Mouse (Mus musculus) layer of hippocampus, adult 8-10 months (tissue): ENCODE data around the gene Lrrc75b. TPM values are rescaled to one million over a fixed set of nuclear protein-coding genes. Genes with fewer than 3 reads are reported as not detected.
"Not testable (repeated sequence)": the region's sequence is repeated elsewhere in the genome, so short reads cannot be mapped to it uniquely, and the experiment has no call there.

Experiments
- DNase-seq, 2 experiments: peaks; one replicate each; pipeline ENCODE4 v3.0.0; 2022; ENCODE audit warnings: low spot score in 2 of 2
- total RNA-seq, 4 experiments: library from RNA; stranded (reverse); gene quantifications; 2 replicates each; pipeline ENCODE4 v1.2.4; 2022

The Lrrc75b gene
- total RNA-seq, 4 experiments from 2014 or later = 9.5 to 16.9 (median 12.0) TPM

GRCm38 (mm10) chr10:75534216-75534615 lies 25.9 kb downstream of the Lrrc75b start:
- no peak for DNase-seq

GRCm38 (mm10) chr10:75531532-75532090 lies 28.5 kb downstream of the Lrrc75b start:
- no peak for DNase-seq

DNA sequence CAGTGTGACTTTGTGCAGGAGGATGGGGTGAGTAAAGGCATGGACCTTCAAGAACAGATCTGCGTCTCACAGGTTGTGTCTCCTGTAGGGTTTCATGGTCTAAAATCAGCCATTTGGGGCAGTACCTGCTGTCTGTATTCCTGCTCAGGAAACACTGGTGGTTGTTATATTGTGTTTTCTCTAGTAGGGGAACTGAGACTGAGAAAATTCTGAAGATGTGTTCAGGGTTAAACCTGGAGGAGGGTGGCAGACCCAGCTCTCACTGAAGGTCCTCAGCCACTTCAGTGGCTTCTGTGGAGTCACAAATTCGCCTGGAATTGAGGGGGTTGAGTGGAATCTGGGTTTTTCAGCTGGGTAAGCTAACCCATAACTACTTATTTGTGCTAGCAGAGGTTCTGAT lies 29.8 kb downstream of the Lrrc75b start:
- DNase-seq = no peak

DNA sequence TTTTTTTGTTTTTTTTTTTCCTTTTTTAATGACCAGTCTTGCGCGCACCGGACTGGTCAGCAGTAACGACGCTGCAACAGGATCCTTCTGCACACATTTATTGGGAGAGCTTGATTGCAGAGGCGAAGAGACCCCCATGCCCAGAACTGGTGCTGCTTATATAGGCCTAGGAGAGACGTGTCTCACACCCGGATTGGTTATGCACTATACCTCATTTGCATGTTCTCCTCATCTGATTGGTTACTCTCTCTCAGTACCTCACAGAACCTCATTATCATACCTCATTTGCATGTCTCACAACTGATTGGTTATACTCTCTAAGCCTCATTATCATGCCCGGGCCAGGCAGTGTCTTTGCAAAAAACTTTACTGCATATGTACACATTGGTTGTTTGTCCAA lies 34.7 kb downstream of the Lrrc75b start:
- DNase-seq = not testable (repeated sequence)

DNA sequence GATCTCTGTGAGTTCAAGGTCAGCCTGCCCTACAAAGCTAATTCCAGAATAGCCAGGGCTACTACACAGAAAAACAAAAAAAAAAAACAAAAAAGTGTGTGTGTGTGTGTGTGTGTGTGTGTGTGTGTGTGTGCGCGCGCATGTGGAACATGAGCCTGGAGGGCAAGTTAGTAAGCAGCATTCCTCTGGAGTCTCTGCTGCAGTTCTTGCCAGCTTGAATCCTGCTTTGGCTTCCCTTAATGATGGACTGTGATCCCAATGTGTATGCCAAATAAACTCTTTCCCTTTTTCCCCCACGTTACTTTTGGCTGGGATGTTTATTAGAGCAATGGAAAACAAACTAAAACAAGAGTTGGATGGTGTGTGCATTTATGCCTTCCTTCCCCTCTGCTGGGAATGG lies 38.5 kb downstream of the Lrrc75b start:
- DNase-seq = no peak

DNA sequence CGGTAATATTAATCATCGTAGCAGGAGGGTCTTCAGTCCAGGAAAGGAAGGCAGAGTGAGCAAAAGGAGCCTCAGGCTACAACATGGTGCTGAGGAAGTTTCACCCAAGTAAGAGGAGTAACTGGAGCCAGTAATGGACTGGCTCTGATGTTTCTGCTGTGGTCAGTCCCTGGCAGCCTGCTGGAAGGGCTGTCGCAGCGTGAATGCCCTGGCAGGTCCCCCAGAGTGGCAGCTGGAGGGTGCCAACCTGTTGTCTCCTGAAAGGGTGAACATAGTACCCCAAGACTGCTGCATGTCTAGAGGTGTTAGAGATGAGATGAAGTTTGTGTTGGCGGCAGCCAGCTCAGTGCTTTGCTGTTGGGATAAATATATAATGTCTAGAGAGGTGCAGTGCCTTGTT lies 39.5 kb downstream of the Lrrc75b start:
- DNase-seq = no peak

DNA sequence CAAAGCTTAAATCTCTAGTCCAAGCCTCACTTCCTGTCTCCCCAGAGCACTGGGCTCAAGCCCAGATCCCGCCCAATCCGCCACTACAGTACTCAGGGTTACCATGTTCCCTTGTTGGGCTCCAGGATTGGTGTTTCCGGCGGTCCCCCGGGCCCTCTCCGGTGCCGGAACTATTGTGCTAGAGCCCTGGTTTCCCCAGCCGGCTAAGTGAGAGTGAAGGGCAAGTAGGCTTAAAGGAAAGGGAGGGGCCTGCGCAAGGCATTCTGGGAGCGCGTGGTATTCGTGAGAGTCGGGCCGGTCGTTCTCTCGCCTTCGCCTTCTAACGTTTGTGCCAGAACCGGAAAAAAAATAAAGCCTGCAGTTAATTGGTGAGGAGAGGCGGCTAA lies 42.4 kb downstream of the Lrrc75b start, which contains the start of gene Gucd1:
Gene Gucd1 (minus strand): TSS at position 215 of the 386 bp plus-strand sequence.
- DNase-seq = peak; percentile 96 to 97

GRCm38 (mm10) chr10:75517073-75517757 lies 42.9 kb downstream of the Lrrc75b start, which contains the start of gene Snrpd3:
Snrpd3 (plus strand) TSS chr10:75517551.
- peak; percentile 88 to 89 for DNase-seq

GRCm38 (mm10) chr10:75516724-75517072 lies 43.4 kb downstream of the Lrrc75b start:
- DNase-seq = no peak

DNA sequence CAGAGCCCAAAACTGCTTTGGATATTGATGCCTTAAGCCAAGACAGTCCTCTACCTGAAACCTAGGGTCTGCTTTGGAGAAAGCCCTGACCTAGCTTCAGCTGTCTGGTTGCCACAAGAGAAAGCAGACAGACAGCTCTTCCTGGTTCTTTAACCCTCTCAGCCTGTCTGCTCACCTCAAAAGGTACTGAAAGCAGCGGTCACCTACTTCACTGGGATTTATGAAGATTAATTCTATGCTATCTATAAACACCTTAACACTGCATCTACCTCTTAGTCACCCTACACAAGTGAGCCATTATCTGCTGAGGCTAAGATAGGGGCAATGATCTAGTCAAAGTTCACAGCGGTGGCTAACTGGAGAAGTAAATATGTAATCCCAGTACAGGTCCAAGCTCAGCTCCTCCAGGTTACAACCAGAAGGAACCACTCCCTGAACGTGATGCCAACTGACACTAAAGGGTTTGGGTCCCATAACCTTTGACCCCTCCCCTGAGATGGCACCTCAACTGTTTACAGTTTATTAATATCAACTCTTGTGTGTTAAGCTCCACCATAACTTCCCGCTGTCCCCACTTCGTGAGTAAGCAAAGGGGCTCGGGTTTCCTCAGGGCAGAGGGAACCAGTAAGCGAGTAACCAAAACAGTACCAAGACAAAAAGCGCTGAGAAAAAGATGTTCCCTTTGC lies 43.9 kb downstream of the Lrrc75b start:
- DNase-seq = no peak

DNA sequence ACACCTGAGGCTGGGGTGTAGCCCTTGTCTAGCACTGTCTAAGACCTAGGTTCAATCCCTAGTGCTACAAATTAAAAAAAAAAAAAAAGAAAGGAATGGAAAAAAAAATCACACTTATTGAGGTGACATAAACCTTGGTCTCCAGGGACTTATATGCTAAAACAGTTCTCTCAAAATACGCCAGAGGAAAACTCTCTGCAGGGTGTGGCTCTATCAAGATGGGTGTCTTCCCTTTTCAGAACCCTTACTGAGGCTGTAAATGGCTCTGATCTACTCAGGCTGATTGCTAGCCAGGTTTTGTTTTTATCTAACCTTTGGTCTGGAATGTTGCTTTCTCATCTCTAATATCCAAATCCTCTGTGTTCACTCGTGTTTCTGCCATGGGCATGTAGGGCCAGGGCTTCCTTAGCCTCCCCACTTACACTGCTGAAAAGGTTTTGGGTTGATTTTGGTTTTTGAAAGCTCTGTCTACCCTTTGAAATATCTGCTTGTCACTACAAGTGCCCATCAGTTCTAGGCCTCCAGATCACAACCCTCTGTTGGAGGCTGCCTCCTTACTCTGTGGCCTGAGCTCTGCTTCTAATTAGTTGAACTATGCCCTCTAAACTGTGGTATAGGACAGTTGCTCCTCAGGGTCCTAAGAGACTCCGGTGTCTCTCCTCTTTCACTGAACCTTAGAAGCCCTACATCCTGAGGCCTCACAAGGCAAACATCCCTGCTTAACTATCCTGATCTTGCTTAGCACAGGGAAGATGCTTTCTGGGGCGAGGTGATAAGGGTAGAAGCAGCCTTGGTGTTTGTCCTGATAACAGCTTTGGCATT lies 44.7 kb downstream of the Lrrc75b start:
- no peak for DNase-seq

DNA sequence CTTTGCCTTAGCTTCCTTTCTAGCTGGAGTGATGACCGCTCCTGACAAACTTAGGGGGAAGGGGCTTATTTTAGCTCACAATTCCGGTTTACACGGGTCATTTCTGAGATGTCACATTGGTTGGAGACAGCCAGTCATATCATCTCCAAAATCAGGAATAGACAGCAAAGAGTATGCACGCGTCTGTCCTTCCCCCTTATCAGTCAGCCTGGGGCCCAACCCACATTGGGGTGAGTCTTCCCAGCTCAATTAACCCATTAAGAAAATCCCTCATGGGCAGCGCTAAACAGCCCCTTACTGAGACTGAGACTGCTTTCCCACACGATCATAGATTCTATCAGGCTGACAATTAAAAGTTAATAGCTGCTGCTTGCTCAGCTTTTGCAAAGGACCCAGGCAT lies 45.8 kb downstream of the Lrrc75b start:
- no peak for DNase-seq

DNA sequence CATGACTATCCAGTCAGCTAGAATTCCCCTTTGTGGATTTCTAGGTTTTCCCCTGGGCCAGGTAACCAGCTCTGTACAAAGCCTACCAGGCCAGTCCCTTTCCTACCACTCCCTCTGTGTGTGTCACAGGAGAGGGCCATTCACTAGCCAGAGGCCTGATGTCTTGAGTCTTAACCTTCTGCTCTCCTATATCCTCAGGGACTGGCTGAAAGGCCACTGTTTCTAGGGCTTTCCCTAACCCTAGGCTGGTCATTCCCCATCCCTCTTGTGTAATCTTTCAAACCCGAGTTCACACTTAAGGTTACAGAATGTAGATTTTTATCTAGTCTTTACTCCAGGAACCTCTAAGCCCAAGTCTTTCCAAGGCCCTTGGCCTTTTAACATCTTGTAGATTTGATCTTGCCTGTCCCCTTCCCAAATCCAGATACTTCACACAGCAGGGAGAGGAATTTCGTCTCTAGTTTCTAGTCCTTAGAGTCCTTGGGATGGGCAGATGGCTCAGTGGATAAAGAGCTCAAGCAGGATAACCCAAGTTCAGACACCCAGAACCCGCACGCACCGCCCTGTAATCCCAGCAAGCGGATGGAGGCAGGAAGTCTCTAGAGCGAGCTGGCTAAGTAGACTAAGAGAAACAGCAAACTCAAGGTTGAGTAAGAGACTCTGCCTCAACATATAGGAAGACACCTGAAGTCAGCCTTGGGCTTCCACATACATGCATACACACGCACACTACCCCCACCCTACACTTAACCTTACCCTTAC lies 46.6 kb downstream of the Lrrc75b start:
- DNase-seq = no peak

- no peak for DNase-seq
Measured at GRCm38 (mm10) chr10:75512796-75513195, 47.3 kb downstream of the Lrrc75b start.

GRCm38 (mm10) chr10:75511897-75512296 lies 48.2 kb downstream of the Lrrc75b start:
- DNase-seq = no peak

DNA sequence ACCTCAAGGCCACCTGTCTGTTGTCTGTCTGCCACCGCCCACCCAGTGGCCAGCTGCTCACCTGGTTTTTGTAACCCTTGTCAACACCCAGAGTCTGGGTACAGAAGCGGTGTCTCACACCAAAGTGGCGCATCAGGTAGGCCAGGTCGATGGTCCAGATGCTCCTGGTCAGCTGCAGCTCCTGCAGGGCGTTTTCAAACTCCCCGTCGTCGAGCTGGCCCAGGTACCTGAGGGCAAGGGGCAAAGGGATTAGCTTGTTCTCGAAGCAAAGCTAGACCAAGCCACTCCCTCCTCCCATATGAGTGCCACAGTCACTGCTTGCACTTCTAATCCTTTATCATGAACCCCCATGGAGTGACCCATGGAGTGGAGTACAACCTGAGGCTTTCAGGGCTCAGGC lies 49.1 kb downstream of the Lrrc75b start:
- DNase-seq = no peak

GRCm38 (mm10) chr10:75510446-75510845 lies 49.7 kb downstream of the Lrrc75b start:
- DNase-seq = no peak

DNA sequence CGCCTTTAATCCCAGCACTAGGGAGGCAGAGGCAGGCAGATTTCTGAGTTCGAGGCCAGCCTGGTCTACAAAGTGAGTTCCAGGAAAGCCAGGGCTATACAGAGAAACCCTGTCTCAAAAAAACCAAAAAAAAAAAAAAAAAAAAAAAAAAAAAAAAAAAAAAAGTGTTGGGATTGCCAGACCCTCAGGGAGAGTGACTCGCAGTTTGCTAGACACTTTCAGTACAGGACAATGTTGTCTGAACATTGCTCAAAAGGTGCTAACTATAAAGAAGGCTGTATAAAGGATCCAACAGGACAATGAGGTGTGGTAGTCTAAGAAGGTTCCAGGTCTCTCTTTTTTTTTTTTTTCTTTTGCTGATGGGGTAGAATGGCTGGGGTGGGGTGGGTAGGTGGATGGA lies 54.2 kb downstream of the Lrrc75b start:
- DNase-seq = not testable (repeated sequence)

DNA sequence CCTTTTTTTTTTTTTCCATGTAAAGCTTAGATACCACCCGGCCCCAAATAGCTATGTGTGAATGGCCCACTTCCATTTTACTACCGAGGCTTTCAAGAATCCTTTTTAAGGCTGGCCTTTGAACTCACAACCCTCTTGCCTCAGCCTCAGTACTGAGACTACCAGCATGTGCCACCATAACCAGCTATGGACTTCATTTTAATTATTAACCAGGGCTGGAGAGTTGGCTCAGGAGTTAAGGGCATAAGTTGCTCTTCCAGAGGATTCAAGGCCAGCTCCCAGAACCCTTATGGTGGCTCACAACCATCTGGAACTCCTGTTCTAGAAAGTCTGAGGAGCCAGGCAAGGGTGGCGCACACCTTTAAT lies 55.0 kb downstream of the Lrrc75b start:
- no peak for DNase-seq

GRCm38 (mm10) chr10:75504234-75505129 lies 55.6 kb downstream of the Lrrc75b start:
- DNase-seq = no peak
